Mouse (Mus musculus) hindlimb bud, embryonic 11.5 days (tissue): Measurements from ENCODE around the gene Pde7b.

Source experiments
- DNase-seq: peaks from one replicate; pipeline ENCODE4 v3.0.0-alpha.2; 2012; ENCODE audit warnings: low read depth, low spot score; ENCODE audit errors: extremely low spot score

Pde7b gene

GRCm38 (mm10) chr10:20503265-20504025 lies 221.4 kb downstream of the Pde7b start:
- DNase-seq: no peak

- DNase-seq: no peak
Measured at GRCm38 (mm10) chr10:20501221-20501620, 223.7 kb downstream of the Pde7b start.

DNA sequence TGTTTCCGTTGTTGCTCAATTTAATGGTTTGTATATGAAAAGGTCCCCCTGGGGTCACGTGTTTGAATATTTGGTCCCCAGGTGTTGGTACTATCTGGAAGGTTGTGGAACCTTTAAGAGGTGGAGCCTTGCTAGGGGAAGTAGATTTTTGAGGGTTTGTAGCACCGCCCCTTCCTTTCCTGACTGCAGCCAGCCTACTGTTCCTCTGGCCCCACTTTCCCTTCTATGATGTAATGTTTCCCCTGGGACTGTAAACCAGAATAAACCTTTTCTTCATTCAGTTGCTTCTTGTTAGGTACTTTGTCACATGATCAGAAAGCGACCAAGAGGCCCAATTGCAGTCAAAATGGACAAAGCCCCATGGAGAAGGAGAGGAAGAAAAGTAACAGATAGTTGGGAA lies 229.8 kb downstream of the Pde7b start:
- no peak for DNase-seq

GRCm38 (mm10) chr10:20493826-20494455 lies 230.9 kb downstream of the Pde7b start:
- DNase-seq: no peak

DNA sequence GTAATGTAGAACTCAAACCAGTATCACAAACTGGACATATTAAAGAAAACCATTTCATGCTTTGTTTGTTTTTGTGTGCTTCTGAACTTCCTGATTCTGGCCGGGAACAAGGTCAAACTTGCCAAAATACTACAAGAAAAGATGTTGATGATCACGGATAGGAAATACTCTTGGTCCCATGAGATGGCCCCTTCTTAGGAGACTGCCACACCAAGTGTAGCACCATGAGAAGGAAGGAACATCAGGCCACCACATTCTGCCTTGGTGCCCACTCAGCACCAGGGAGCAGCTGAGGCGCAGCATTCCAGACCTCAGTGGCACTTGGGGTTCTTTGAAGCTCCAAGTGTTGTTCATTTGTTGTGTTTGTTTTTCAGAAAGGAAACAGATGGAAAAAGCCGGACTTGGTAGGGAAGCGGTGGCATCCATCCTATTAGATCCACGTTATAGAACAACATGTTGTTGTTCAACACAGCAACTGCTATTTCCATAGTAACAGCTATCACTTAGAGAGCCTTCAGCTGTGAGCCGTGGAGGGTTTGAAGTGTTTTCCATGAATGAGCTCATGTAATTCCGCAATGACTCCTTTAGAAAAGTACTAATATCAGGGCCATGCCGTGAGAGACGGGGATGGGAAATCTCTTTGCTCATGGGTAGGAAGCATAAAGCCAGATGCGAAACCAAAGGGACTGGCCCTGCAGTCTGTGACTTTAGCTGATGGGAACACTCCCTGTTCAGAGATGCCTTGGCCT lies 232.5 kb downstream of the Pde7b start:
- no peak for DNase-seq

- DNase-seq: no peak
Measured at GRCm38 (mm10) chr10:20490775-20491174, 234.1 kb downstream of the Pde7b start.

- no peak for DNase-seq
Measured at GRCm38 (mm10) chr10:20490281-20490680, 234.6 kb downstream of the Pde7b start.

GRCm38 (mm10) chr10:20486461-20487253 lies 238.2 kb downstream of the Pde7b start:
- no peak for DNase-seq

DNA sequence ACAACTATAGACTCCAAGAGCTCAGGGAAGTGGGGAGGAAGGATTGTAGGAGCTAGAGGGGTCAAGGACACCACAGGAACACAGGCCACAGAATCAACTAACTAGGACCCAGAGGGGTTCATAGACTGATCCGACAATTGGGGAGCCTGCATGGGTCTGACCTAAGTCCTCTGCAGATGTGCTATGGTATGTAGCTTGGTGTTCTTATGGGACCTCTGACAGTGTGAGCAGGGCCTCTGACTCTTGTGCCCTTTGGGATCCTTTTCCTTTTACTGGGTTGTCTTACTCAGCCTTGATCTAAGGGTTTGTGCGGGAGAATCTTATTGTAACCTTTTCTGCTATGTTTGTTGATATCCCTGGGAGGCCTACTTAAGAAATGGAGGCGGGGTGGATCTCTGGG lies 239.1 kb downstream of the Pde7b start:
- no peak for DNase-seq

DNA sequence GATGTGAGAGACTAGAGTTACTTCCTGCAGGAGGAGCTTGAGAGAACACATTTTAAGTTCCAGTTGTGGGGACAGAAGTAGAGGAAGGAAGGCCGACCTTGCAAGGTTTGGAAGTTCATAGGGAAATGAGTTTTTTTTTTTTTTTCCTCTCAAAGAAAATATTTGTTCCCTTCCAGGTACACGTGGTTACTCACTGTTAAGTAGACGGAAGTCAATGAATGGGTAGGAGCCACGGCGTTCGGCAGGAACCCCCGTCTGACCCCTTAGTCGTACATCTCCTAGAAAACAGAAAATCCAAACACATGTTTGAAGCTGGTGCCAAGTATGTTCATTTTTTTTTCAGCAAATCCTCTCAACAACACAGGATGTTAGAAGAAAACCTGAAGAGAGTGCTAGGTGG lies 245.4 kb downstream of the Pde7b start:
- no peak for DNase-seq

DNA sequence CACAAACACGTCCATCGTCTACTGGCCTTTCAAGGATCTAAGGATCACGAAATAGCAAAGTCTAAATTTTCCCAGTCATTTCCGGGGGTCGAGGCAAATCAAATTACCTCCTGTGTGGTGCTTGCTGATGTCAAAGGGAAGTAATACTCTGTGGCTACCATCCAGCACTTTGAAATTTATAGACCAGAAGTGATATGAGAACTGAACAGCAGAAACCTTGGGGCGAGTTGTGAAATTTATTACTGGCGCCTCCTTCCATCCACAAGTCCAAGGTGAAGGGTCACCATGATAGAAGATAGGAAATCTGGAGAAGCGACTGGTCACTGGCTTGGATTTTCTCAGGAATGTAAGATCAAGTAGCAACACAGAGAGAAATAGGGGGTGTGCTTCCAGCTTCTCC lies 246.4 kb downstream of the Pde7b start:
- DNase-seq: no peak

DNA sequence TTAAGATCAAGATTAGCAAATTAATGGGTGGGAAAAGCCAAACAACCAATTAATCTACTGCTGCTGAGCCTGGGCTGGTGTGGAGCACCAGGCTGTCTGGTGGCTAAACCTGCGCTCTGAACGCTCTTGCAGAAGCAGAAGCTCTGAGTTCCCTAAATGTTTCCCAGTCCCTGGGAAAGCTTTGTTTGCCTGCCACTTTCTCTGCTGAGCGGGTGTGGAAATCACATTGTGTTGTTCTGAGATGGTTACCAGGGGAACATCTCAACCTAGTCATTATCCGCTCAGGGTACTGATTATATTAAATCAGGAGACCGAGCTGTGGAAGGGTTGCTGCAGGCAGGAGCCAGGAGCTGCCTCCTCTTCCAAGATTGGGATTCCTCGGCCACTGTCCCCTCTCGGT lies 250.0 kb downstream of the Pde7b start:
- DNase-seq: no peak

GRCm38 (mm10) chr10:20474036-20474435 lies 250.8 kb downstream of the Pde7b start:
- DNase-seq: no peak

GRCm38 (mm10) chr10:20473505-20473904 lies 251.4 kb downstream of the Pde7b start:
- no peak for DNase-seq

DNA sequence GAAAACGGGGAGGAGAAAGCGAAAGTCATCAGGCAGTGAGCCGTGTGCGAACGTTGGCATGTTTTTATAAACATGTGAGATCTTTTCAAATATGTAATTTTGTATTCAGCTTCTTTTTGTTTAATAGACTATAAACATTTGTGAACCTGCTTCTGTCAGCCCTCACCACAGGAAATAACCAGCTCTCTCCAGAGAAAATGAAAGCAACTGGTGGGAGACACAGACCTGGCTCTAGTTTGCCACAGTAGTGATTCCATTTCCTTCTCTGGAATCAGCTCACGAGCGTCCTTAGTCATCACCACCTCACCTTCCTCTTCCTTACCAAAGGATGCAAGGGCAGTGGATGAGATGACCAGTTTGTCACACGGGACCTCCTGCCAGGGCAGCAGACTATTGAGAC lies 252.9 kb downstream of the Pde7b start:
- DNase-seq: no peak

DNA sequence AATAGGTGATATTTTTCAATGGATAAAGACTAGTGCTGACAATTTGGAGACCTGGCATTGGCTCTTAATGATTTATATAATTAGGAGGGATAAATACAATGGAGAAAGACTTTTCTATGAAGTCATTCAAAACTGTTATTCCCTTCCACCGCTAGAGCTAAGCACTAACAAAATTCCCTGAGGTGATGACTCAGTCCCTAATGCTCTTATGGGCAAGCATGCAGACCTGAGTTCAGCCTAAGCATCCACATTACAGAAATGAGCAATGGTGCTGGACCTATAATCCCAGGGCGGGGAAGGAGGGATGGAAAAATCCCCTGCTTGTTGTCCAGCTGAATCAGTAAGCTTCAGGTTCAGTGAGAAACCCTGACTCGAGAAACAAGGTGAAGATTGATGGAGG lies 260.2 kb downstream of the Pde7b start:
- DNase-seq: no peak

GRCm38 (mm10) chr10:20463941-20464340 lies 260.9 kb downstream of the Pde7b start:
- DNase-seq: no peak

GRCm38 (mm10) chr10:20462596-20462995 lies 262.3 kb downstream of the Pde7b start:
- DNase-seq: no peak

- no peak for DNase-seq
Measured at GRCm38 (mm10) chr10:20459657-20460350, 265.1 kb downstream of the Pde7b start.

DNA sequence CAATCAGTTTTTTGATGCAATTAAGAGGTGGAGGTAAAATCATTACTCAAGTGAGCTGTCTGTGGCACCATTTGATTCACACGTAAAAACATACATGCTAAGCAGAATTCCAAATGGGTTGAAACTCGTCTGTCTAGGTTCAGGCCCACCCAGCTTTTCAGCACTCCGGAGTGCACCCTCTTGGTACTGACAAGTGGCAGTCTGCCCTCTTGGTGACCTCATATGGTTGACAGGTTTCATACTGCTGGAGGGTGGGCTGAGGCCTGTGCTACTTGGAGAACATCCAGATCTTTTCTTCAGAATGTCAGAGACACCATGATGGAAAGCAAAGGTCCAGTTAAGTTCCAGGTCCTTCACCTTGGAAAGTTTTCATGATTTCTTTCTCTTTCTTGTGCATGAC lies 265.7 kb downstream of the Pde7b start:
- DNase-seq: no peak
